Mouse (Mus musculus) testis, adult 2 months (tissue): Measurements from ENCODE around the gene Bcl2a1b.

ENCODE experiments used
- CTCF ChIP-seq: fragments of 200-500 bp; IDR thresholded peaks from 2 replicates; pipeline ENCODE4 v1.5.1; 2012; ENCODE audit warnings: low read depth, mild to moderate bottlenecking, inconsistent platforms, low read length, moderate library complexity; ENCODE audit not compliant: control insufficient read depth, insufficient read depth, insufficient replicate concordance
- POLR2A ChIP-seq: fragments of 200-500 bp; IDR thresholded peaks from 2 replicates; pipeline ENCODE4 v1.6.1; 2012; ENCODE audit warnings: low read depth, mild to moderate bottlenecking, inconsistent platforms, low read length, moderate library complexity; ENCODE audit not compliant: control insufficient read depth

- no peak for TF ChIP-seq POLR2A
- TF ChIP-seq CTCF, result no peak
Measured at GRCm38 (mm10) chr9:89228122-89228521, 29.1 kb downstream of the Bcl2a1b start.
